Mouse (Mus musculus) olfactory bulb, adult 2 months (tissue): Measurements from ENCODE around the gene AC124108.1.

Experiments
- CTCF ChIP-seq: fragments of 200-500 bp; IDR thresholded peaks from 2 replicates; pipeline ENCODE4 v1.5.1; 2012; ENCODE audit warnings: low read depth, mild to moderate bottlenecking, low read length, moderate library complexity; ENCODE audit not compliant: insufficient read depth
- POLR2A ChIP-seq: fragments of 200-500 bp; IDR thresholded peaks from 2 replicates; pipeline ENCODE4 v1.6.1; 2012; ENCODE audit warnings: mild to moderate bottlenecking, low read depth, low read length, moderate library complexity; ENCODE audit not compliant: insufficient read depth

DNA sequence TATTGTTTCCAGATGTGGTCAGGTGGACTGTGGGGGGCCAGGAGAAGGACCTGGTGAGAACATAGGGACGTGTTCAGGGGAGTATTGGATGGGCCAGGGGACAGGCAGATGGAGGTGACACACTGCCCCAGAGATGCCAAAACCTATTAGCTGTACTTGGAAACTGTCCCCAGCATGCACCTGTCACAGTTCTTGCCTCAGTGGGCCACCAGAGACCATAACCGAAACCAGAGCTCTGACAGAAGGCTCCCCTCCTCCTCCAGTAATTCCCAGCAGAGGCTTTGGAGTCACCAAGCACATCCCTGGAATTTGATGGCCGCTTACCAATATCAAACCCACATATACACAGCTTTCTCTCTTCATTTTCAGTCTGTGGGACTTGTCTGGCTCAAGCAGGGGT is 46.4 kb upstream of the AC124108.1 start:
- no peak for TF ChIP-seq CTCF
- no peak for TF ChIP-seq POLR2A
